Mouse (Mus musculus) thymus, postnatal 36 days (tissue): Measurements from ENCODE around the gene Vegfc.

Source experiments
- DNase-seq, 2 experiments: peaks; one replicate each; pipeline ENCODE4 v3.0.0; 2022; ENCODE audit warnings: mixed read lengths in 2 of 2

Gene Vegfc

DNA sequence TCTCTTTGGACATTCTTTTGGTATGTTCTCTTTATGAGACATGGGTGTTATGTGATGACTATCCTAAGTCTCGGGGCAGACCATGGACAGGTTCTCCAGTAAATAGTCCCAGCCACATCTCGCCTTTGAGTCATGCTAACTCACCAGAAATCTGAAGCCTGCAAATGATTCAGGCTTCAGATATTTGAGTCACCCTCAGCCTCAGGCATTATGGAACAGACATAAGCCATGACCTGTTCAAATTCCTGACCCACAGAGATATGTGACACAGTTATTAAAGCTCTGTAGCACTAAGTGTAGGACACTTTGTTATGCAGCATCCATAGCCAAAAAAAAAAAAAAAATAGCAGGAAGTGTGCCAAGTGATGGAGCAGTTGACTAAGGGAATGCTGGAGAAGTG is 138.8 kb downstream of the Vegfc start:
- no peak for DNase-seq

DNA sequence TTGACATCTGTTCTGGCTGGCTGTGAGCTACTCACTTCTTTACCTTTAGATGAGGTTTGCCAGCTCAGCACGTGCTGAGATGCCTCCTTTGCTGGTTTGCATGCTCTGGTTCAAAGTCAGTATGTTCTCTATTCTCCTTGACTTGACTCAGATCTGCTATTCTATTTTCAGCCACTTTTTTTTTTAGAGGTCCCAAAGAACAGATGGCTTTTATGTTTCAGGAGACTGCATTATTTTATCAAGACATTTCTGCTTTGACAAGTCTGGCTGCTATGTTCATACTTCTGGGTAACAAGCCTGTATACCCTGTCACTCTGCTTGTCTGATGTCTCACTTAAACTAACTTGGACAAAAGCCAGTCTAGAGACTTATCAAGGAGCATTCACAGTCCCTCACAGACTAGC is 151.4 kb downstream of the Vegfc start:
- no peak for DNase-seq

DNA sequence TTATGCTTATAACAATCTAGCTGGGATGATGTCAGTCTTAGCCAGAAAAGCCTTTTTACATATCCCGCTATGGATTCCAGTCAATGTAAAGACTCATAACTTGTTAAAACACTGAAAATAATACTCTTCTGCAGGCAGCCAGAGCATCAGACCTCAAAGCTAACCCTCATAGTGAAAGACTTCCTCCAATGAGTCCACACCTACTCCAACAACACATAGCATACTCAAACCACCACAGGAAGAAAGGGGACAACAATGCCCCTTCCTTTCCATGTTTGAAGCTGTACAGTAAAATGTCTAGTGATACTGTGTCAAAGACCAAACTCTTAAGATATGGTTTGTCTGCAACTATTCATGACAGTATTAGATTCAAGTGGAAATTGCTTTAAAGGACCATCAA is 153.2 kb downstream of the Vegfc start:
- no peak for DNase-seq

DNA sequence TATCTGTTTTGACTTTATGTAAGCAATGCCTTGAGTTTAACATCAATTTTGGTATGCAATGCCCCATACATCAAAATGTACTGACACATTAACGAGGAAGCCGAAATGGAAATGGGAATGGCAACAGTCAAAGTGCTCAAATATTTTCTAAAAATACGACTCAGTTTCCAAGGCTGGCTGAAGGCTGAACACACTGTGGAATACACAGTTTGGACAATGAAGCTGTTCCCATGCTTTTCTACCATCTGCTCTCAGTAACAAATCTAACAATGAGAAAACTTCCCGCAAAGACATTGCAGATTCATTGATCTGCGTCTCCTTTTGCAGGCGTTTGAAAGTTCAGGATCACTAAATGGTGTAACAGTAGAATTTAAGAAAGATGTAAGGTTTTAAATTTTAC is 155.9 kb downstream of the Vegfc start:
- no peak for DNase-seq
